Mouse (Mus musculus) liver, embryonic 14.5 days (tissue): ENCODE measurements around the gene Gm11037.

Source experiments
- CTCF ChIP-seq: IDR thresholded peaks from 2 replicates; pipeline ENCODE4 v1.5.1; 2016; ENCODE audit warnings: antibody characterized with exemption, low read depth, control low read depth
- EP300 ChIP-seq: IDR thresholded peaks from 2 replicates; pipeline ENCODE4 v1.6.1; 2016; ENCODE audit warnings: antibody characterized with exemption, low read depth

DNA sequence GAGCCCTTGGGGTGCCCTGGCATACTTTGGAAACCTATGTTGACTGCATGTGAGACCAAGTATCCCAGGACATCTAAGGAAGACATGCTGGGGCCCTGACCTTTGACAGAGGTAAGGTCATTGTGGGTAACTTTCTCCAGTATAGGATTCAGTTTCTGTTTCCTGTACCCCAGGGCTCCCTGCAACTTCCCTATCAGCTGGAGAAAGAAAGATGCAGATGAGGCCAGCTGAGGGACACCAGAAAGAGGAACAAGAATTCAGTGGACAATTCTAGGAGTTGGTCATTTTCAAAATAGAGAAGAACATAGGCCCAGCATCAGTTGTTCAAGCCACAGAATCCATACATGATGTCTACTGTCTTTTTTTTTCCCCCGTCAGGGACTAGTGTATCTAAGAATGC lies 43.7 kb upstream of the Gm11037 start:
- TF ChIP-seq EP300 (no peak), CTCF (no peak)
